Mouse (Mus musculus): ENCODE data around the gene Cfap46. TPM values are rescaled to one million over a fixed set of nuclear protein-coding genes. Genes with fewer than 3 reads are reported as not detected.

Gene Cfap46
- polyA plus RNA-seq, 1 experiment, result 0.11 TPM

- H3K27me3 ChIP-seq (ENCODE audit: control insufficient read depth, insufficient read depth, low read length), result no peaks in the 10 kb centered on the region
- H3K4me3 ChIP-seq (ENCODE audit: extremely low read depth, insufficient read depth, insufficient read length), result no peak overlapping the region
- H3K36me3 ChIP-seq (ENCODE audit: control insufficient read depth, insufficient read depth, low read length), result 0 out of 2 replicates have a peak, but pooled peaks cover 1% of the 10 kb centered on the region
- WGBS, result 90% methylated on average over 2 of the region's 2 CpGs
- TF ChIP-seq CTCF (IDR thresholded peaks at IDR 0.05; ENCODE audit: extremely low read depth, insufficient read depth, insufficient read length, insufficient replicate concordance), result no peak
- no peak for TF ChIP-seq POLR2A (IDR thresholded peaks at IDR 0.05; ENCODE audit: low read depth, low read length)
- DNase-seq (ENCODE audit: low read depth in 1 of 2, low spot score in 2 of 2), result no peak
- no peak overlapping the region for H3K27ac ChIP-seq (ENCODE audit: insufficient read depth, low read length)
- no peaks in the 10 kb centered on the region for H3K4me1 ChIP-seq (ENCODE audit: control insufficient read depth, insufficient read depth, insufficient read length)
Observed at GRCm38 (mm10) chr7:139551519-139551918, 132.1 kb downstream of the Cfap46 start.

Other genes with a start within 250 kb of the Cfap46 start
- 0.08 TPM in 1 of 2 replicates, not detected in the other for gene Nkx6-2, start 101.0 kb downstream of the Cfap46 start, polyA plus RNA-seq (2012; rRNA removed)
- 0.20 and 0.29 TPM in 2 replicates for gene Adgra1, start 150.4 kb upstream of the Cfap46 start, polyA plus RNA-seq (2012; rRNA removed)
- 0.08 and 0.16 TPM in 2 replicates for gene Kndc1, start 210.9 kb upstream of the Cfap46 start, polyA plus RNA-seq (2012; rRNA removed)